Mouse (Mus musculus) kidney, postnatal 4 days (tissue): ENCODE measurements at regions not wholly inside any gene's neighbourhood (a gene's known extent, or its start where the extent isn't known, plus 50 kb on each side); places are given as distances from the start of the nearest gene placed in this dataset.

Source experiments
- DNase-seq, 2 experiments: peaks; one replicate each; pipeline ENCODE4 v3.0.0; 2021; ENCODE audit warnings: mixed read lengths in 2 of 2

- DNase-seq: no peak
Measured at GRCm38 (mm10) chr9:113057415-113057814, 650.6 kb downstream of the Pdcd6ip start.

GRCm38 (mm10) chr9:113044556-113045178, 663.4 kb downstream of the Pdcd6ip start:
- DNase-seq: no peak

GRCm38 (mm10) chr9:113040885-113041284, 667.2 kb downstream of the Pdcd6ip start:
- DNase-seq: no peak

- DNase-seq: no peak
Measured at GRCm38 (mm10) chr9:113033996-113034395, 674.1 kb downstream of the Pdcd6ip start.

GRCm38 (mm10) chr9:113029091-113029490, 679.0 kb downstream of the Pdcd6ip start:
- DNase-seq: no peak

- no peak for DNase-seq
Measured at GRCm38 (mm10) chr9:113026904-113027193, 681.2 kb downstream of the Pdcd6ip start.

- peak; percentile 39 to 61 for DNase-seq
Measured at GRCm38 (mm10) chr9:113026096-113026903, 681.8 kb downstream of the Pdcd6ip start.

GRCm38 (mm10) chr9:113021866-113022645, 686.0 kb downstream of the Pdcd6ip start:
- DNase-seq: no peak

- DNase-seq: peak; percentile 14 to 42
Measured at GRCm38 (mm10) chr9:113019576-113019975, 688.5 kb downstream of the Pdcd6ip start.

GRCm38 (mm10) chr9:113008106-113008505, 700.0 kb downstream of the Pdcd6ip start:
- DNase-seq: no peak

- no peak for DNase-seq
Measured at GRCm38 (mm10) chr9:112996204-112996603, 711.9 kb downstream of the Pdcd6ip start.

GRCm38 (mm10) chr9:112994774-112995173, 713.3 kb downstream of the Pdcd6ip start:
- DNase-seq: no peak

- DNase-seq: no peak
Measured at GRCm38 (mm10) chr9:112993627-112994026, 714.4 kb downstream of the Pdcd6ip start.

- no peak for DNase-seq
Measured at GRCm38 (mm10) chr9:112992937-112993336, 715.1 kb downstream of the Pdcd6ip start.

- DNase-seq: no peak
Measured at GRCm38 (mm10) chr9:112983353-112983752, 724.7 kb downstream of the Pdcd6ip start.

- no peak for DNase-seq
Measured at GRCm38 (mm10) chr9:112951567-112951966, 715.8 kb upstream of the Arpp21 start.

GRCm38 (mm10) chr9:112950056-112950455, 714.3 kb upstream of the Arpp21 start:
- DNase-seq: no peak

GRCm38 (mm10) chr9:112938781-112939180, 703.0 kb upstream of the Arpp21 start:
- no peak for DNase-seq

GRCm38 (mm10) chr9:112909311-112910101, 673.8 kb upstream of the Arpp21 start:
- peak; percentile 23 to 39 for DNase-seq

- no peak for DNase-seq
Measured at GRCm38 (mm10) chr9:112905955-112906354, 670.2 kb upstream of the Arpp21 start.

- DNase-seq: peak; percentile 4 to 8
Measured at GRCm38 (mm10) chr9:112864921-112865320, 629.2 kb upstream of the Arpp21 start.

- DNase-seq: no peak
Measured at GRCm38 (mm10) chr9:112861136-112861535, 625.4 kb upstream of the Arpp21 start.
